Comparison of ENCODE assay signal across 14 mouse cellular contexts in genomic region chr6:15029446-15030125, GRCm38 (mm10).
"Had no signal": no experiment of that assay in that cellular context is flagged by ENCODE, and none has a peak within 500 bp of the region (broad histone marks: within the 10 kb centered on the region; RNA-seq: fewer than 3 reads in every experiment).

No protein-coding gene starts in this region.

- H3K4me1 ChIP-seq: kidney, embryonic 15.5 days; limb, embryonic 10.5 days; midbrain, embryonic 10.5 days; neural tube, embryonic 15.5 days had no signal

- H3K27me3 ChIP-seq: kidney, embryonic 15.5 days; neural tube, embryonic 15.5 days had no signal

- H3K36me3 ChIP-seq: kidney, embryonic 15.5 days; limb, embryonic 10.5 days; midbrain, embryonic 10.5 days; neural tube, embryonic 15.5 days had no signal

- H3K4me3 ChIP-seq: kidney, embryonic 15.5 days; left cerebral cortex, adult 2 months; limb, embryonic 10.5 days; midbrain, embryonic 10.5 days; myocyte; neural tube, embryonic 15.5 days had no signal

- H3K4me2 ChIP-seq: kidney, embryonic 15.5 days; neural tube, embryonic 15.5 days had no signal

- H3K27ac ChIP-seq: kidney, embryonic 15.5 days; left cerebral cortex, adult 2 months; limb, embryonic 10.5 days; midbrain, embryonic 10.5 days; neural tube, embryonic 15.5 days had no signal

- ATAC-seq: lung, postnatal 0 days had no signal

- DNase-seq: kidney, adult 2 months; kidney, postnatal 14 days; lung, adult 2 months; lung, postnatal 4 days; midbrain, embryonic 14.5 days; spleen, adult 18-20 months; thymus, postnatal 4 days had no signal

- H3K9ac ChIP-seq: kidney, embryonic 15.5 days; neural tube, embryonic 15.5 days had no signal

- H3K9me3 ChIP-seq: kidney, embryonic 15.5 days; limb, embryonic 10.5 days; midbrain, embryonic 10.5 days; neural tube, embryonic 15.5 days had no signal
